Mouse (Mus musculus) cerebellum, adult 2 months (tissue): ENCODE measurements around the gene Ddc.

ENCODE experiments used
- CTCF ChIP-seq: fragments of 200-500 bp; IDR thresholded peaks from 2 replicates; pipeline ENCODE4 v1.5.1; 2011; ENCODE audit warnings: low read depth, mild to moderate bottlenecking, control low read depth, low read length, moderate library complexity, borderline replicate concordance; ENCODE audit not compliant: insufficient read depth
- POLR2A ChIP-seq: fragments of 200-500 bp; IDR thresholded peaks from 2 replicates; pipeline ENCODE4 v1.6.1; 2011; ENCODE audit warnings: low read length, control low read depth, borderline replicate concordance; ENCODE audit not compliant: insufficient read depth

- TF ChIP-seq POLR2A = no peak
- TF ChIP-seq CTCF = no peak
These were observed 25.4 kb upstream of the Ddc start for GRCm38 (mm10) chr11:11923345-11923744.
